Mouse (Mus musculus) layer of hippocampus, adult 9-11 months (tissue): ENCODE results near the gene Gm29106.
"Not testable (repeated sequence)": the region's sequence is repeated elsewhere in the genome, so short reads cannot be mapped to it uniquely, and the experiment has no call there.

Experiments used
- DNase-seq: peaks from one replicate; pipeline ENCODE4 v3.0.0; 2022

Gm29106 gene

DNA sequence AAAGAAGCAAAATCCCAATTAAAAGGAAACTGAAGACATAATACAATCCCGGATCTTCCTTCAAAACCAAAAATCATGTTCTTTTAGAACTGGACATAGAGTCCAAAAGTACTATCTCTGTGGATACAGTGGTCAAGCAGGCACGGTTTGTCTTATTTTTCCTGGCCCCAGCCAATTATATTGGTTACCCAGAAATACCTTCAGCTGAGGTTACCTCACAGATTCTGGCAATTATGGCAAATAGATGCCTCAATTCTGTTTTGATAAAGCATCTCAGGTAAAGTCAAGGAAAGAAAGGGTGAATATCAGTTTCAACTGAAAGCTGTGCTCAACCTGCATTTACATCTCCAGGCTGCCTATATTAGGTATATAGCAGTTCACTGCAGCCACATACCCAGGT, at the start of gene Gm29106:
Gm29106 (plus strand) TSS at position 301 of the 400 bp plus-strand sequence.
- not testable (repeated sequence) for DNase-seq

DNA sequence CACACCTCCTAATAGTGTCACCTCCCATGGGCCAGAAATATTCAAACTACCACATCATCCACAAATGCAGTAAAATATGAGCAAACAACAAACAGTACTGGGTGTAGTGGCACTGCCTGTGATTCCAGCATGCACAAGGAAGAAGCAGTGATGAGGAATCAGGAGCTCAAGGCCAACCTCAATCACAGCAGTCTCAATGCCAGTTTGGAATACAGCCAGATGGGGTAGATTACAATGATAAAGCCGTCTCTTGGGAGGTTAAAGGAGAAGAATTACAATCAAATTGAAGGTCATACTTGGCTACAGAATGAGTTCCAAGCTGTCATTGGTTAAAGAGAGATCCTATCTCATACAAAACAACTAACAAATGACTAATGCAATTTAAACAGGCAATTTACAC, 52.2 kb downstream of the Gm29106 start:
- no peak for DNase-seq

DNA sequence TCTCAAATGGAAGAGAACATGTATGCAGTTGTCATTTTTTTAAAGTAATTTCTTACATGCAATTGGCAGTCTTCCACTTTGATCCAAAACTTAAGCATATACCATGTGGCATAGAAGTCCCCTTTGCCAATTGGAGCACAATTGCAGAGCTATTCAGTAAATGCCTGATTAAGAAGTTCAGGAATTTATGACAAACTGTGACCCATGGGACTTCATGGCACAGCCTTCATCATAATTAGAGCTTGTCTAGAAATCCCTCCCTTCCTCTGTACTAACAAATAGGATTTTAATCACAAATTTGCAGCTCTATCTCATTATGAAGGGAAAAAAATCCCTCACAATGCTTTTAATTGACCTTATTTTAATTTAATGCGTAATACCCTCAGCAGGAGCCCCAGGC, 59.7 kb downstream of the Gm29106 start:
- no peak for DNase-seq
